Mouse (Mus musculus): ENCODE data around the gene Wdr53. TPM values are rescaled to one million over a fixed set of nuclear protein-coding genes. Genes with fewer than 3 reads are reported as not detected.
"Not testable (repeated sequence)": the region's sequence is repeated elsewhere in the genome, so short reads cannot be mapped to it uniquely, and the experiment has no call there.

The Wdr53 gene
- polyA plus RNA-seq (2015; fragmentation: Nextera tagmentation; extraction: Ambion mirVana) = 13.6 and 14.8 TPM in 2 replicates

DNA sequence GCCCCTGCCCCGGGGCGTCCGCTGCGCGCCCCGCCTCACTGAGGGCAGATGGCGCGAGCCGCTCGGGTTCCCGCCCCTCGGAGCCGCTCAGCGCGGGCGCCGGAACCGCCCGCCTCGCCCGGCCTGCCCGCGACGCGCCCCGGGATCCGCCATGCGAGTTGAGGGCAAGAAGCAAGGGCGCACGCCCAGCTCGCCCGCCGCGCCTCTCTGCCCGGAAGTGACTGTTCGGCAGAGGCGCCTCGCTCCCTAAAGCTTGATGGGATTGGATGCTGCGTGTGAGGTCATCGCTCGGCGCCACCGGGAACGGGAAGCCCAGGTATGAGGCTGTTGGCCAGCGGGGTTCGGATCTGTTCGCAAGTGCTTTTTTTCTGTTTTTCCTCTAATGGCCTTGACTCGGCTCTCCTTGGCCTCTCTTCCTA, at the start of gene Wdr53, which contains the start of gene Fbxo45:
Gene Wdr53, plus strand, starts transcription at position 276 of the 419 bp plus-strand sequence.
Gene Fbxo45, minus strand, starts transcription at position 207 of the 419 bp plus-strand sequence.
- peak within 1 kb of the TSS; percentile 94 for H3K4me3 ChIP-seq (replicated peaks)
- peaks cover 32% of the 10 kb centered on the region for H3K4me1 ChIP-seq
- H3K27me3 ChIP-seq (replicated peaks) = no peaks in the 10 kb centered on the region
- H3K9me3 ChIP-seq (replicated peaks) = no peaks in the 10 kb centered on the region
- 0% methylated on average over 23 of the region's 48 CpGs for WGBS
- peak; percentile 99 for ATAC-seq (ENCODE audit: low FRiP score)
- peak within 1 kb of the TSS; percentile 94 for H3K27ac ChIP-seq (replicated peaks)
- H3K36me3 ChIP-seq = 0 out of 2 replicates have a peak, but pooled peaks cover under 1% of the 10 kb centered on the region
- peak within 1 kb of the TSS; percentile 92 for H3K9ac ChIP-seq (replicated peaks)
- peak within 1 kb of the TSS; percentile 80 for H3K4me2 ChIP-seq

DNA sequence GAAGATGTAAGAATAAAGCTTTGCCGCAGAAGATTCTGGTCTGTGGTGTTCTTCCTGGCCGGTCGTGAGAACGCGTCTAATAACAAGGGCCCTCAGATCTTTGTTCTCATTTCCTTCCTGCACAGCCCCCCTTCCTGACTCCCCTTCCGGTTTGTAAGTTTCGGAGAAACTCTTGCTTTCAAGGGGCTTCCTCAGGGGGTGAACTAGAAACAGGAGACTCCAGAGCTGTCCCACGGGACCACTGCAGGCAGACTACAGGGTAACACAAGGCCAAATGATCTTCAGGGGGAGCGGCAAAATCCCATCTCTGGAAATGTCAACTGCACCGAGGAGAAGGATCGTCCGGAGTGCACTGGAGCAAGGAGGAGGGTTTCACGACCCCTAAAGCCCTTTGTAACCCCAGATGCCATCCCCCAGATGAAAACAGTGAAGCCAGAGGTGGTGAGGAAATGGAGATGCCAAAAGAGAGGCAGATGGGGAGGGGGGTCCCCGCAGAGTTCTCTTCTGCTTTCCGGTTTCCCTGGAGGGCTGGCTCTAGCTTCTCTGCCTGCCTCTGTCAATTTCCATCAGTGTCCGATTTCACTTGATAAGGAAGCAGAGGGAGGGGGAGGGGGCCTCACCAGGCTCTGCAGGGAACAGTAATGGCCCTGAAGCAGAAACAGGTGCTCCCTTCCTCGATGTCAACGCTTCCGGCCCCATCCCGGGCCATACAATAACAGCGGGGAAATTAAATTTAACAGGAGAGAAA, 46.6 kb upstream of the Wdr53 start:
- no peak for ATAC-seq (ENCODE audit: low FRiP score)
- Histone ChIP-seq H3K4me1 (no peaks in the 10 kb centered on the region), H3K27ac (replicated peaks) (peak overlapping the region; percentile 38; the same call in 1 of the 2 replicates), H3K9me3 (replicated peaks) (no peaks in the 10 kb centered on the region), H3K27me3 (replicated peaks) (no peaks in the 10 kb centered on the region), H3K9ac (replicated peaks) (no peak overlapping the region), H3K36me3 (no peaks in the 10 kb centered on the region), H3K4me2 (peak overlapping the region; percentile 44), H3K4me3 (replicated peaks) (peak overlapping the region; percentile 12)
- WGBS = 54% methylated on average over 21 of the region's 21 CpGs

DNA sequence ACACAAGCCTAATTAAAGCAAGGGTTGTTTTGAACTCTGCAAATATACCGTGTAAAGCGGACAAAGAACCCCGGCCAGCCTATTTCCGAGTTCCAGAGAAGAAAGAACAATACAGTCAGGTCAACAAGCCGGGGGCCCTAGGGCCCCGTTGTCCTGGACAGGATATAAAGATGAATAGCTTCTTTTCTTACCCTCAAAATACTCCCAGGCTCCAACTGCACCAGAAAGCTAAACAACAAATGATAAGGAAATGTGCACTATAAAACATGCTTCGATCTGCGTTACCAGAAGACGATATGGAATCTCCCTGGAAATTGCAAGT, 46.1 kb upstream of the Wdr53 start:
- H3K9me3 ChIP-seq (replicated peaks) = no peaks in the 10 kb centered on the region
- H3K4me2 ChIP-seq = peak overlapping the region; percentile 44
- H3K4me1 ChIP-seq = no peaks in the 10 kb centered on the region
- H3K4me3 ChIP-seq (replicated peaks) = peak overlapping the region; percentile 12
- WGBS = 35% methylated on average over 9 of the region's 9 CpGs
- 0 out of 2 replicates have a peak, but pooled peaks cover 1% of the 10 kb centered on the region for H3K27me3 ChIP-seq (replicated peaks)
- ATAC-seq (ENCODE audit: low FRiP score) = no peak
- 0 out of 2 replicates have a peak overlapping the region, but pooled peaks have one; percentile 33 for H3K27ac ChIP-seq (replicated peaks)
- no peaks in the 10 kb centered on the region for H3K36me3 ChIP-seq
- no peak overlapping the region for H3K9ac ChIP-seq (replicated peaks)

DNA sequence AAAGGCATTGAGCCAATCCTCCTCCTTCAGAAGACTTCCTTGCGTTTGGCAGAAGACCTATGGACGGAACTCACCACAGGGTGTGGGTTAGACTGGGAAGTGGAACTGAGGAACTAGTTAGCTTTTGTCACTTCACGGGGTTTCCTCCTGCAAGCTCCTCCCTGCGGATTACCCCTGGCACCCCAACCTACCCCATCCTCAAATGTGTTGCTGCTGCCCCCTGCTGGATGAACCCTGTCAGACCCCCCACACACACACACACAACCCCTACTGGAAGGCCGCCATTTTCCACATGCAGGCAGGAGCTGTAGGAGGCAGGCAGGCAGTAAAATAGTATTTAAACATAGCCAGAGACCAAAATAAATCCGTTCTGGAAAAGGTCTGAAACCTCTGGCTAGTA, 44.3 kb upstream of the Wdr53 start:
- H3K27me3 ChIP-seq (replicated peaks) = 0 out of 2 replicates have a peak, but pooled peaks cover 3% of the 10 kb centered on the region
- ATAC-seq (ENCODE audit: low FRiP score) = no peak
- H3K9me3 ChIP-seq (replicated peaks) = no peaks in the 10 kb centered on the region
- no peak overlapping the region for H3K4me3 ChIP-seq (replicated peaks)
- no peaks in the 10 kb centered on the region for H3K4me1 ChIP-seq
- no peak overlapping the region for H3K9ac ChIP-seq (replicated peaks)
- no peak overlapping the region for H3K4me2 ChIP-seq
- 79% methylated on average over 6 of the region's 6 CpGs for whole genome bisulfite sequencing
- H3K36me3 ChIP-seq = no peaks in the 10 kb centered on the region
- H3K27ac ChIP-seq (replicated peaks) = no peak overlapping the region

DNA sequence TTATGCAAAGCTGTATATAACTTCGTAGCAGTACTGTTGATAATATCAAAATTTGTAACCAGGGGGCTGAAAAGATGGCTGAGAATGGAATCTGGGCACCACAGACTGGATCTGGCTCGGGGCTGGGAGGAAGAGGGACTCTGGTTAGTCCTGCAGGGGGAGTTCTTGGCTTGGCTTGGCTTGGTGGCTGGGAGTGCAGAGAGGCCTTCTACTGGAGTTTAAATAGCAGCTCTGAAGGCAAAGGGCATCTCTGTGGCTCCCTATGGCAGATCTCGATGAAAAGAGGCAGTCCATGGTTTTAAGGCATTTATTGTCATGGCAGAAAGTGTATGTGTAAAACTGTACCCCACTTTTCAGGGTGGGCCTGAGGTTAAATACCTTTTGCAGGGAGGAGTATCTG, 42.1 kb upstream of the Wdr53 start:
- WGBS = 68% methylated on average over 3 of the region's 3 CpGs
- H3K36me3 ChIP-seq = no peaks in the 10 kb centered on the region

DNA sequence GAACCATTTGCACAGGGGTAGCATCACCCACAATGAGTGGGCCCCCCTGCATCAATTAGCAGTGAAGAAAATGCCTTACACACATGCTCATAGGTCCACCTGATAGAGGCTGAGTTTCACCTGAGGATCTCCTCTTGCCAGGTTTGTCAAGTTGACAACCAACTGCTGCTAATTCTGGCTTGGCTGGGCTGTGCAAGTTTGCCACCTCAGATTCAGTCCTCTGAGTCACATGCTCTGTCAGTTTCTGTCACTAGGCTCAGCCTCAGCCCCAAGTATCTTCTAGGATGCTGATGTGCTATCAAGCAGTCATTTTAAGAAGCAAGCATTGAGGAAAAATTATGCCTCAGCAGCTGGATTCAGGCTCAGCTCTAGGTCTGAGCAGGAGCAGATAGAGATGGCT, 32.9 kb upstream of the Wdr53 start:
- Histone ChIP-seq H3K27ac (replicated peaks) (no peak overlapping the region), H3K4me3 (replicated peaks) (no peak overlapping the region), H3K36me3 (no peaks in the 10 kb centered on the region), H3K4me1 (no peaks in the 10 kb centered on the region), H3K9me3 (replicated peaks) (no peaks in the 10 kb centered on the region), H3K27me3 (replicated peaks) (no peaks in the 10 kb centered on the region), H3K9ac (replicated peaks) (no peak overlapping the region), H3K4me2 (no peak overlapping the region)
- ATAC-seq (ENCODE audit: low FRiP score) = no peak

More for the DNA sequence above, 42.1 kb upstream of the Wdr53 start:
- H3K4me2 ChIP-seq = no peak overlapping the region
- no peak overlapping the region for H3K27ac ChIP-seq (replicated peaks)
- H3K27me3 ChIP-seq (replicated peaks) = 0 out of 2 replicates have a peak, but pooled peaks cover 3% of the 10 kb centered on the region
- no peak for ATAC-seq (ENCODE audit: low FRiP score)
- H3K4me3 ChIP-seq (replicated peaks) = no peak overlapping the region
- H3K9ac ChIP-seq (replicated peaks) = no peak overlapping the region
- H3K9me3 ChIP-seq (replicated peaks) = no peaks in the 10 kb centered on the region
- no peaks in the 10 kb centered on the region for H3K4me1 ChIP-seq

DNA sequence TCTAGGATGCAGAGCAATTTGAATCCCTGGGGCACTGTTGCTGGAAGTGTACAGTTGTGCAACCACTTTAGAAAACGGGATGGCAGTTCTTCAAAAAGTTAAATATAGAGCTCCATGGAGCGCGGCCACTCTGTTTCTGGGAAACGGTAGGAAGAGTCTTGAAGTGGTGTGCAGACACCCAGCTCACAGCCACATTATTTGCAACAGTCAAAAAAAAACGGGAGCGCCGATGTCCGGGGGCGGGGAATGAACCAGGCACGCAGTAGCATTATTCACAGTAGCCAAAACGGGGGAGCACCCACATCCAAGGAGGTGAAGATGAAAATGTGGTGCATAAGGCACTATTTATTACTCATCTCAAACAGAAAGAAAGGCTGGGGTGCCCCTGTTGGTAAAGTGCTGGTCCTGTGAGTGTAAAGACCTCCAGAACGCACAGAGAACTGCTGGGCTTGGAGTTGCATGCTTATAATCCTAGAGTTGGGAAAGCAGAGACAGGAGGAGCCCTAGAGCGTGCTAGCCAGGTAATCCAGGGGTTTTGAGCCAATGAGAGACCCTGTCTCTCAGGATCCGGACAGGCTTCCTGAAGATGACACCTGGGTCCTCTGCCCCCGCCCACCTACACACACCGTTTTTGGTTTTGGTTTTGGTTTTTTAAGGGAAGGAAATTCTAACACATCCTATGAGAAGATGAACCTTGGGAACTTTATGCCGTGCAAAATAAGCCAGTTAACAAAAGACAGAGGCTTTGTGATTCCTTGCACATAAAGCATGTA, 32.0 kb upstream of the Wdr53 start:
- no peak overlapping the region for H3K27ac ChIP-seq (replicated peaks)
- H3K36me3 ChIP-seq = no peaks in the 10 kb centered on the region
- H3K9me3 ChIP-seq (replicated peaks) = no peaks in the 10 kb centered on the region
- H3K27me3 ChIP-seq (replicated peaks) = no peaks in the 10 kb centered on the region
- ATAC-seq (ENCODE audit: low FRiP score) = no peak
- H3K4me3 ChIP-seq (replicated peaks) = no peak overlapping the region
- H3K4me2 ChIP-seq = no peak overlapping the region
- WGBS = 85% methylated on average over 17 of the region's 17 CpGs
- no peaks in the 10 kb centered on the region for H3K4me1 ChIP-seq
- no peak overlapping the region for H3K9ac ChIP-seq (replicated peaks)

DNA sequence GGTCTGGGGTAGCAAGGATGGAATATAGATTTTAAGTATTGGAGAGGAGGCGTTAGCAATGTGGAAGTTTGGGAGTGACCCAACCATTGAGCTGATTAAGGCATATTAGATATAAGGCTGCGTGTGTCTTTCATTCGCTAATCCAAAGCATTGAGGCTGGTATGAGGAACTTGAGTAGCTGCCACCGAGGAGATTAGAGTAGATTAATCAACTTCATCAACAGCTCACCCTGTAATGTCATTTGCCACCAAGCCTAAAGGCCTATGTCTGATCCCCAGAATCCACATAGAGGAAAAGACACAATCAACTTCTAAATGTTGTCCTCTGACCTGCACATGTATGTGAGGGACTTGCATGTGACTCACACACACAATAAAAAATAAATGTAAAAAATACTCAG, 25.2 kb upstream of the Wdr53 start:
- WGBS = 87% methylated on average over 4 of the region's 4 CpGs
- Histone ChIP-seq H3K9ac (replicated peaks) (no peak overlapping the region), H3K27ac (replicated peaks) (no peak overlapping the region), H3K9me3 (replicated peaks) (no peaks in the 10 kb centered on the region), H3K4me2 (no peak overlapping the region), H3K4me3 (replicated peaks) (no peak overlapping the region), H3K4me1 (no peaks in the 10 kb centered on the region), H3K36me3 (no peaks in the 10 kb centered on the region), H3K27me3 (replicated peaks) (no peaks in the 10 kb centered on the region)
- no peak for ATAC-seq (ENCODE audit: low FRiP score)

DNA sequence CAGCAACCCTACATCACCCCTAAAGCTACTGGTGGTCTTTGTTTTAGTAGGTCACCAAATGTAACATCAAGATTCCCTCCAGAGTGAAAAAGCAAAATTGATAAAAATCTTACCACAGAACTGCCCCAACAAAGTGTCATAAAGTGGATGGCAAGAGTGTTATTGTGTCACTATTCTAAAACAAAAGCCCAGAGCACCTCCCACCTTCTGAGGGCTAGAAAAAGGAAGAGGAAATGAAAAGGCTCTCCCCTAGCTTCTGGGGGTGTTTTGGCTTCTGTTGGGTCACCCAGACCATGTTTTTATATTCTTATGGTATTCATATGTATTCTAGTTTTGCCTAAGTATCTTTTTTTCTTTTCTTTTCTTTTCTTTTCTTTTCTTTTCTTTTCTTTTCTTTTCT, 24.6 kb upstream of the Wdr53 start:
- H3K27ac ChIP-seq (replicated peaks) = no peak overlapping the region
- no peaks in the 10 kb centered on the region for H3K36me3 ChIP-seq
- H3K4me3 ChIP-seq (replicated peaks) = no peak overlapping the region
- no peak overlapping the region for H3K9ac ChIP-seq (replicated peaks)
- no peaks in the 10 kb centered on the region for H3K4me1 ChIP-seq
- H3K4me2 ChIP-seq = no peak overlapping the region
- H3K9me3 ChIP-seq (replicated peaks) = no peaks in the 10 kb centered on the region
- H3K27me3 ChIP-seq (replicated peaks) = no peaks in the 10 kb centered on the region
- ATAC-seq (ENCODE audit: low FRiP score) = no peak

DNA sequence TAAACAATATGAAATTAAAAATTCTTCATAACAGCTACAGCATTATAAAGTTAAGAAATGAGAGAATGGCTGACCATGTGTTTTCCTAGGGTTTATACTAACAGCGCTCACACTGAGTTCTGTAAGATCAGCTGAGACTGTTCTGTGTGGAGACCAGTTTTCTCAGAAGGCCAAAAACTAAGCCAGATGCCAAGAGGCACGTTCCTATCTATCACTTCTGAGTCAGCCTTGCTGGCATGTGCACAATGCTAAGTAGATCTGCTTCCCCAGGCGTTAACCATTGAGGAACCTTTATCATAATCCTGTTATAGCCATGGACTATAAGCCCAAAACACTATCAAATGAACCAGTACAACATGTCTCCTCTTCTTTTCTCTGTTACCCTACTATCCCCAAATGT, 15.0 kb upstream of the Wdr53 start:
- not testable (repeated sequence) for H3K4me3 ChIP-seq (replicated peaks); H3K4me2 ChIP-seq; H3K9ac ChIP-seq (replicated peaks); ATAC-seq (ENCODE audit: low FRiP score); H3K9me3 ChIP-seq (replicated peaks); H3K27me3 ChIP-seq (replicated peaks); H3K4me1 ChIP-seq; H3K27ac ChIP-seq (replicated peaks)
- H3K36me3 ChIP-seq = peaks cover 15% of the 10 kb centered on the region
- WGBS = 88% methylated on average over 3 of the region's 3 CpGs

DNA sequence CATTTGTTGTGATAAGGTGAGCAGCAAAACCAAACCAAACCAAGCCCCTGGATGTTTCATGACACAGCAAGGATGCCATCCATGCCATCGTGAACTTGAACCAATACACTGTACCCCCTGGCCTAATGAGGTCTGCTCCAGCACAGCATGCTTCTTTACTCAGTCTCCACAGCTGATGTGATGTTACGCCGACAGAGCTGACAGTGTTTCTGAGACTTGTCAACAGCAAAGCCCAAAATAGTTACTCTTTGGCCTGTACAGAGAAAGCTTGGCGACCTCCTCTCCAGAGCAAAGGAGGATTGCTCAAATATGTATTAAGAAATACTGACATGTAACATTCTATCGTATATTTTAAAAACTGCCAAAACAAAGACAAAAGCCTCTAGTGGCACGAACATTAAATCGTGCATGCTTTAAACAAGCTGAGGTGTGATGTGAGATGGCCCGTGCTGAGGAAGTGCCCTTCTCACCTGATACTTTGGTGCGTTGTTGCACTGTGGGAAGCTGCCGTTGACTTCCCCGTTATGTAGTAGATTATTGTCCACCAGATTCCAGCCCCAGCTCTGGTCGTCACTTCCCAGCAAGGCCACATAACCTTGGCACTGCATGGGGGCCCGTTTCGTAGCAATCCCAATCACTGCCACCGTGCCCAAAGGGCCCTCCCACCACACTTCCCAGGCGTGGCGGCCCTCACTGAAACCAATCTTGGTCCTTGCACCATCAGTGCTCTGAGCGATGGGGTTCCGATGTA, 8.9 kb upstream of the Wdr53 start:
- no peak overlapping the region for H3K9ac ChIP-seq (replicated peaks)
- ATAC-seq (ENCODE audit: low FRiP score) = no peak
- H3K4me1 ChIP-seq = no peaks in the 10 kb centered on the region; the same call in 1 of the 2 replicates
- H3K4me3 ChIP-seq (replicated peaks) = no peak overlapping the region
- 91% methylated on average over 19 of the region's 19 CpGs for WGBS
- H3K9me3 ChIP-seq (replicated peaks) = no peaks in the 10 kb centered on the region
- H3K27ac ChIP-seq (replicated peaks) = no peak overlapping the region
- H3K4me2 ChIP-seq = no peak overlapping the region
- H3K27me3 ChIP-seq (replicated peaks) = no peaks in the 10 kb centered on the region
- H3K36me3 ChIP-seq = peaks cover 18% of the 10 kb centered on the region

Data from neural tube, embryonic 15.5 days (tissue).